Mouse (Mus musculus) forebrain, embryonic 11.5 days (tissue): ENCODE measurements around the gene Qser1. TPM values are rescaled to one million over a fixed set of nuclear protein-coding genes. Genes with fewer than 3 reads are reported as not detected.

Experiments used
- ATAC-seq: fragments of 200-750 bp; cut with Nextera tagmentation; replicated peaks from 2 replicates; pipeline ENCODE4 v1.8.0; 2017; ENCODE audit warnings: moderate TSS enrichment; ENCODE audit not compliant: low FRiP score
- DNase-seq: peaks from one replicate; pipeline ENCODE4 v3.0.0-alpha.2; 2017; ENCODE audit warnings: low spot score
- H3K27ac ChIP-seq: fragments of 300-500 bp; sonication (generic); 2 replicates; pipeline ENCODE4 v1.5.1; 2014; ENCODE audit warnings: low read depth, low read length
- H3K27me3 ChIP-seq: fragments of 300-500 bp; sonication (generic); 2 replicates; pipeline ENCODE4 v1.6.1; 2014; ENCODE audit warnings: mild to moderate bottlenecking, low read length, mixed read lengths; ENCODE audit not compliant: control insufficient read depth, insufficient read depth
- H3K36me3 ChIP-seq: fragments of 300-500 bp; sonication (generic); 2 replicates; pipeline ENCODE4 v1.6.1; 2014; ENCODE audit warnings: mild to moderate bottlenecking, low read length, moderate library complexity, mixed read lengths; ENCODE audit not compliant: control insufficient read depth, insufficient read depth
- H3K4me1 ChIP-seq: fragments of 300-500 bp; sonication (generic); replicated peaks from 2 replicates; pipeline ENCODE4 v1.6.1; 2014; ENCODE audit warnings: low read length, mixed read lengths; ENCODE audit not compliant: control insufficient read depth, insufficient read depth
- H3K4me2 ChIP-seq: fragments of 300-500 bp; sonication (generic); 2 replicates; pipeline ENCODE4 v1.6.1; 2014; ENCODE audit warnings: low read depth, mild to moderate bottlenecking, low read length, moderate library complexity, mixed read lengths; ENCODE audit not compliant: severe bottlenecking
- H3K4me3 ChIP-seq: fragments of 300-500 bp; sonication (generic); 2 replicates; pipeline ENCODE4 v1.5.1; 2014; ENCODE audit warnings: low read depth, low read length
- H3K9ac ChIP-seq: fragments of 300-500 bp; sonication (generic); 2 replicates; pipeline ENCODE4 v1.6.1; 2014; ENCODE audit warnings: low read length
- H3K9me3 ChIP-seq: fragments of 300-500 bp; sonication (generic); 2 replicates; pipeline ENCODE4 v1.6.1; 2016; ENCODE audit warnings: low read length, mixed read lengths; ENCODE audit not compliant: control insufficient read depth
- WGBS: fragments of 180-500 bp; shearing (Covaris S2); extraction: QIAGEN DNeasy Blood & Tissue Kit; methylation state at CpG from one replicate; pipeline ENCODE4 v1.1.7; 2014; 5-methylcytosine and 5-hydroxymethylcytosine counted together
- polyA plus RNA-seq: library from polyadenylated mRNA; unstranded; fragments of >200 nt; fragmentation: Nextera tagmentation; extraction: Ambion mirVana; gene quantifications from 2 replicates; pipeline ENCODE4 v1.2.1, GENCODE M21; 2014

The Qser1 gene
- polyA plus RNA-seq, 1 experiment from 2014 or later: 18.9 TPM

DNA sequence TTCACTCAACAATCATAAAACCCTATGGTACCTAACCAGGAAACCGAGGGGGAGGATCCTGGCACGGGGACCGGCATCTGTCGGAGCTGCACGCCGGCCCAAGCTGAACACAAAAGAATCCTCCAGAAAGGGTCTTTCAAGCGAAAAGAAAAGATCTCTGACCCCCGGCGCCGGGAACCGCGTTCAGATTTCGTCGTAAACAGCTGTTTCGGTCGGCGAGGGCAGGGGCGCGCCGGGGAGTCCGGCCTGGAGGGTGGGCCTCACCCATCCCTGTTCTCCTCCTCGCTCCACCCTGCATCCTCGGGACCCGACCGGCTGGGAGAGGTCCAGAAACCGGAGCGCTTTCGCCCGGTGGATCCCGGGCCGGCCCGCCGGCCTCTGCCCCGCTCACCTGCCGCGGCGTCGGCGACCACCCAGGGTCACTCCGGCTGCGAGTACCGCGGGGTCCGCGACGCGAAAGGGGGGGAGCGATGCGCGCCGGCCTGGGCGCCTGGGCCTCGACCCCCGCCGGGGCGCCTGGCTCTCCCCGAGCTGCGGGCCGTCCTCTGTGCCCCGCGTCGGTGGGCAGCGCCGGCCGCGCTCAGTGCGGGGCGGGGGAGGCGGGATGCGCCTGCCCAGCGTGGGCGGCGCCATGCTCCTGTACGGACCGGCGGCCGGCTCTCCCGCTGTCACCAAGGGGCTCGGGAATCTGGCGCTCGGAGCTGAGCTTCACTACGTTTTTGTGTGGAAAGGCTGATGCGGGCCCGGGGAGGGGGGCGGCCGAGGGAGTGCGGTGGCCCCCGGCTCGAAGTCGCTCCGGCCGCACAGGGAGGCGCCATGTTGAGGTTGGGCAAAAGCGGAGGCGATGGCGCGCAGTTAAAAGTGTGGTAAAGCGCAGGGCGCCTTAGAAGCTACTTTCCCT lies 104.7 kb downstream of the Qser1 start, which contains the start of gene Tcp11l1:
TSS of gene Tcp11l1 (minus strand) at position 585 of the 901 bp plus-strand sequence.
- DNase-seq (peak; percentile 82), ATAC-seq (peak; percentile 95)
- Histone ChIP-seq H3K9me3 (no peaks in the 10 kb centered on the region), H3K27me3 (no peaks in the 10 kb centered on the region), H3K27ac (peak within 1 kb of the TSS; percentile 77), H3K4me2 (peak within 1 kb of the TSS; percentile 54), H3K36me3 (no peaks in the 10 kb centered on the region), H3K4me3 (peak within 1 kb of the TSS; percentile 69), H3K4me1 (peaks cover 8% of the 10 kb centered on the region; the same call in 1 of the 2 replicates), H3K9ac (peak within 1 kb of the TSS; percentile 94)
- WGBS: under 1% methylated on average over 92 of the region's 99 CpGs

DNA sequence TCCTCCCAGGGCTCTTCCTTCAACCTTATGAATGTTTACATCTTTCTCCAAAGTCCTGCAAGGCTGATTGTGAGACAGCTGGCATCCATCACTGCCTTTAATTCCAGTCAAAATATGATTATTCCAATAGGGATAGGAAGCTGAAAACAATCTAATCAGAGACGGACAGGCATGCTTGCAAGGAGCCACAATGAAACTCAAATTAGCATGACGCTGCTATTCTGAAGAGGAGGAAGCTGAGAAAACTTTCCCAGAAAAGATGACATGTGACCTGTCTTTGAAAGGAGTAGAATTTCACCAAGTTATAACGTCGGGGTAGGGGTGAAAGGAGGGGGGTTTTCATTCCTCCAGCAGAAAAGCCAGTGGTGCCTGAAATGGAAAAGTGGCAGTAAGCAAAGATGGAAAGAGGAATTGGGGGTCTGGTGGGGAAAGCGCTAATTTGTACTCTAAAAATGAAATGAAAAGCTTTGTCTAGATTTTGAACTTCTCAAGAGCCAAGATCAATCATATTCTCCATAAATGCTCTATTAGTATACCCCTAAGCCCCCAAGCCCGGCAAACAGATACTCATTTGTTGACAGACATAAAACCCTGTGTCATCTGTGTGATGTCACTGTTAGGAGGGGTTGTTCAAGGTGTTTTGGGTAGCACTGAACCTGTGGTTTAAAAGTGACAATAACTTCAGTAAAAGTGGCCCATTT lies 105.7 kb downstream of the Qser1 start:
- Histone ChIP-seq H3K36me3 (no peaks in the 10 kb centered on the region), H3K4me3 (peak overlapping the region; percentile 69), H3K27ac (peak overlapping the region; percentile 77; the same call in 1 of the 2 replicates), H3K27me3 (no peaks in the 10 kb centered on the region), H3K4me2 (peak overlapping the region; percentile 54), H3K9me3 (no peaks in the 10 kb centered on the region), H3K9ac (peak overlapping the region; percentile 94; the same call in 1 of the 2 replicates), H3K4me1 (peaks cover 8% of the 10 kb centered on the region; the same call in 1 of the 2 replicates)
- ATAC-seq (no peak), DNase-seq (no peak)
- 26% methylated on average over 6 of the region's 6 CpGs for WGBS

DNA sequence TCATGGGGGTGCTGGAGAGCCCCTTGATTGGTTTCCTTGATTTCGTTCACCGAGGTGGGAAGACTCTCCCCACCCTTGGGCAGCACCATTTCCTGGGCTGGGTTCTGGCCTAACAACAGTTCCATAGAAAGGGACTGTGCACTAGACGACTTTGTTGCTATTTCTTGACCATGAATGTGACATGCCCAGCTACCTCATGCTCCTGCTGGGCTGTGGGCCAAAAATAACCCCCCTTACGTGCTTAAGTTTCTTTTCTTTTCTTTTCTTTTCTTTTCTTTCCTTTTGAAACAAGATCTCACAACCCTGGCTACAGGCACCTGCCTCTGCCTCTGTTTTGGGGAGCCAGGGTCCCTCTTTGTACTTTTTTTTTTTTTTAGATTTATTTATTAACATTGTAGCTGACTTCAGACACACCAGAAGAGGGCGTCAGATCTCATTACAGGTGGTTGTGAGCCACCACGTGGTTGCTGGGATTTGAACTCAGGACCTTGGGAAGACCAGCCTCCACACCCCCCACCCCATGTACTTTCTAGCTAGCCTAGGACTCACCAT lies 106.7 kb downstream of the Qser1 start:
- ATAC-seq (no peak), DNase-seq (no peak)
- H3K4me1 ChIP-seq: peaks cover 10% of the 10 kb centered on the region; the same call in 1 of the 2 replicates
- H3K27me3 ChIP-seq: no peaks in the 10 kb centered on the region
- H3K36me3 ChIP-seq: no peaks in the 10 kb centered on the region; the same call in 1 of the 2 replicates
- 56% methylated on average over 6 of the region's 6 CpGs for WGBS
- H3K9me3 ChIP-seq: no peaks in the 10 kb centered on the region
- H3K27ac ChIP-seq: no peak overlapping the region
- H3K9ac ChIP-seq: no peak overlapping the region
- H3K4me2 ChIP-seq: no peak overlapping the region
- no peak overlapping the region for H3K4me3 ChIP-seq

Other genes with a start within 250 kb of the Qser1 start
- gene Cstf3, start 226.2 kb downstream of the Qser1 start, polyA plus RNA-seq: 94.3 and 106 TPM in 2 replicates
- gene Tcp11l1, start 104.6 kb downstream of the Qser1 start, polyA plus RNA-seq: 64.9 and 68.2 TPM in 2 replicates
- not detected in 2 replicates for gene Pin1rt1, start 100.4 kb downstream of the Qser1 start, polyA plus RNA-seq
- 4.0 and 5.5 TPM in 2 replicates for gene Depdc7, start 73.9 kb downstream of the Qser1 start, polyA plus RNA-seq
- gene Prrg4, start 33.1 kb upstream of the Qser1 start, polyA plus RNA-seq: 0.48 and 1.1 TPM in 2 replicates
- 5.5 and 6.6 TPM in 2 replicates for gene Ccdc73, start 51.0 kb upstream of the Qser1 start, polyA plus RNA-seq
- gene Eif3m, start 200.3 kb upstream of the Qser1 start, polyA plus RNA-seq: 262 and 276 TPM in 2 replicates